Mouse (Mus musculus) liver, embryonic 16.5 days (tissue): Measurements from ENCODE around the gene Impad1. TPM values are rescaled to one million over a fixed set of nuclear protein-coding genes. Genes with fewer than 3 reads are reported as not detected.

Experiments
- ATAC-seq: fragments of 200-750 bp; cut with Nextera tagmentation; 2 replicates; pipeline ENCODE4 v1.8.0; 2017; ENCODE audit warnings: low read depth, mild to moderate bottlenecking, moderate number of reproducible peaks, moderate library complexity
- H3K27ac ChIP-seq: fragments of 300-500 bp; sonication (generic); 2 replicates; pipeline ENCODE4 v1.5.1; 2014; ENCODE audit warnings: mild to moderate bottlenecking, low read length
- H3K27me3 ChIP-seq: fragments of 300-500 bp; sonication (generic); 2 replicates; pipeline ENCODE4 v1.6.1; 2014; ENCODE audit warnings: low read depth, low read length, mixed read lengths; ENCODE audit not compliant: control insufficient read depth, insufficient read depth
- H3K36me3 ChIP-seq: fragments of 300-500 bp; sonication (generic); 2 replicates; pipeline ENCODE4 v1.6.1; 2014; ENCODE audit warnings: mild to moderate bottlenecking; ENCODE audit not compliant: control insufficient read depth, insufficient read depth
- H3K4me1 ChIP-seq: fragments of 300-500 bp; sonication (generic); 2 replicates; pipeline ENCODE4 v1.6.1; 2014; ENCODE audit warnings: low read depth, low read length, mixed read lengths; ENCODE audit not compliant: control insufficient read depth
- H3K4me2 ChIP-seq: fragments of 300-500 bp; sonication (generic); 2 replicates; pipeline ENCODE4 v1.6.1; 2014; ENCODE audit warnings: low read depth, low read length, mixed read lengths
- H3K4me3 ChIP-seq: fragments of 300-500 bp; sonication (generic); 2 replicates; pipeline ENCODE4 v1.5.1; 2014; ENCODE audit warnings: low read depth, mild to moderate bottlenecking, low read length
- H3K9ac ChIP-seq: fragments of 300-500 bp; sonication (generic); 2 replicates; pipeline ENCODE4 v1.6.1; 2014; ENCODE audit warnings: low read depth, low read length
- H3K9me3 ChIP-seq: fragments of 300-500 bp; sonication (generic); replicated peaks from 2 replicates; pipeline ENCODE4 v1.6.1; 2016; ENCODE audit warnings: low read length; ENCODE audit not compliant: control insufficient read depth
- WGBS: fragments of 180-500 bp; shearing (Covaris S2); extraction: QIAGEN DNeasy Blood & Tissue Kit; methylation state at CpG from one replicate; pipeline ENCODE4 v1.1.7; 2014; ENCODE audit not compliant: insufficient replicate concordance; 5-methylcytosine and 5-hydroxymethylcytosine counted together
- polyA plus RNA-seq: library from polyadenylated mRNA; unstranded; fragments of >200 nt; fragmentation: Nextera tagmentation; extraction: Ambion mirVana; gene quantifications from 2 replicates; pipeline ENCODE4 v1.2.1, GENCODE M21; 2015

Gene Impad1
- polyA plus RNA-seq, 1 experiment from 2014 or later = 5.6 TPM

DNA sequence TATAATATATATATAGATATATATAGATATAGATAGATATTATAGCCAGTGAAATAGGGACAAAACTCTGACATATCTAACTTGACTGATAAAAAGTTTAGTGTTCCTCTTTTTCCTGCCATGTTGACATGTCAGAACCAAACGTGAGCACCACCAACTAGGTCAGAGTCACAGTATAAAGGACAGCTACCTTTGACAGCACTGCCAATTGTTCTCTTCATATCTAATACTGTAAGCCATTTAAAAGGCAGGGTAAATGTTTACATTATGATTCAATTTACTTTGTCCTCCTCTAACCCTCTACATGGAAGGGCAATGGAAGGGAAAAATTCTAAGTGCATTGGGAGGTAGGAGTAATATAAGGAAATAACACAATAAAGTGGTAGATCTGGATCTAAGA, 8.8 kb downstream of the Impad1 start:
- 17% methylated on average over 1 of the region's 1 CpGs for WGBS
- H3K4me1 ChIP-seq = peaks cover 17% of the 10 kb centered on the region
- H3K27ac ChIP-seq = no peak overlapping the region; the same call in 1 of the 2 replicates
- no peaks in the 10 kb centered on the region for H3K27me3 ChIP-seq
- H3K4me2 ChIP-seq = no peak overlapping the region
- no peak overlapping the region for H3K9ac ChIP-seq
- no peaks in the 10 kb centered on the region for H3K9me3 ChIP-seq
- H3K4me3 ChIP-seq = no peak overlapping the region
- H3K36me3 ChIP-seq = peaks cover 3% of the 10 kb centered on the region; the same call in 1 of the 2 replicates
- ATAC-seq = no peak

DNA sequence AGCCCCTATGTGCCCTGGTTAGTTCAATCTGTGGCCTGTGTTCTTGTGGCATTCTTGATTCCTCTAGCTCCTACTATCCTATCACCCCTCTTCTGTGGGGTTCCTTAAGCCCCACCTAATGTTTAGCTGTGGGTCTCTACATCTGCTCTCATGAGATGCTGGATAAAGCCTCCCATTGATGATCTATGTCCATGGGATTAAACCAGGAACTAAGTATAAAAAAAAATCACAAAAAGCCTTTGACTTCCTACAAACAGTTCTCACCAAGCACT, 9.5 kb downstream of the Impad1 start:
- peak overlapping the region; percentile 55 for H3K4me2 ChIP-seq

DNA sequence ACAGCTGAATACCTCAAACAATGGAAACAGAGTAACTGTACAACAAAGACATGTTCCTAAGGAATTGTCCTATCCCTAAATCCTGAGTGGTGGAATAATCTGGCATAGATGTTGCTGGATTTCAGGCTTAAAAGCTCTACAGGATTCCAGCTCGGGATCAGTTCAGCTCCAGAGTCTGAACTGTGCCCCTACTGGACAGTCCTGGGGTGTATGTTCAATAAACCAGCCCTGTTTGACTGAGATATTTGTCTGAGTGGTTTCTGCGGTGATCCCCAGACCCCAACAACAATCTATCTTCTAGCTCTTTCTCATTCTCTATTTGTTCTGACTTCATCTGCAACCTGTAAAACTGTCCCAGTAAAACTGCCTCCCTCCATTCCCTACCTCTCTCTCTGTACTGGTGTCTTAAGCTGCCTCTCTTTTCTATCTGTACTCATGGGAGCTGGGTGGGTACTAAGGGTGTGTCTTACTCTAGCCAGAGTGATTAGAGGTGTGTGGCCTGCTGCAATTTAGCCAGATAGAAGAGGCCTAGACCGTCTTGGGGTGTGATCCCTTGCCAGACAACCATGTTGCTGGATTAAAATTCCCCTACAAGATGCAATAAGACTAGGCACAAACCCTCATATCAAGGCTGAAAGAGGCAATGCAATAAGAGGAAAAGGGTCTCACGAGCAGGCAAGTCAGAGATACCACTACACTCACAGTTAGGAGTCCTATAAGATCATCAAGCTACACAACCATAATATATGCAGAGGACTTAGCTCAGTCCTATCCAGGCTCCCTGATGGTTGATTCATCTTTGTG, 10.1 kb downstream of the Impad1 start:
- Histone ChIP-seq H3K9ac (peak overlapping the region; percentile 29), H3K4me1 (peaks cover 17% of the 10 kb centered on the region), H3K36me3 (peaks cover 3% of the 10 kb centered on the region; the same call in 1 of the 2 replicates), H3K4me3 (peak overlapping the region; percentile 11; the same call in 1 of the 2 replicates), H3K9me3 (no peaks in the 10 kb centered on the region), H3K27ac (peak overlapping the region; percentile 78), H3K27me3 (no peaks in the 10 kb centered on the region), H3K4me2 (peak overlapping the region; percentile 55)
- 52% methylated on average over 4 of the region's 4 CpGs for WGBS
- peak; percentile 100 for ATAC-seq

More for the DNA sequence above, 9.5 kb downstream of the Impad1 start:
- H3K4me3 ChIP-seq = no peak overlapping the region; the same call in 1 of the 2 replicates
- no peaks in the 10 kb centered on the region for H3K9me3 ChIP-seq
- H3K36me3 ChIP-seq = peaks cover 3% of the 10 kb centered on the region; the same call in 1 of the 2 replicates
- H3K27ac ChIP-seq = peak overlapping the region; percentile 78
- H3K9ac ChIP-seq = peak overlapping the region; percentile 1; the same call in 1 of the 2 replicates
- peak; percentile 22 for ATAC-seq
- no peaks in the 10 kb centered on the region for H3K27me3 ChIP-seq
- H3K4me1 ChIP-seq = peaks cover 17% of the 10 kb centered on the region

DNA sequence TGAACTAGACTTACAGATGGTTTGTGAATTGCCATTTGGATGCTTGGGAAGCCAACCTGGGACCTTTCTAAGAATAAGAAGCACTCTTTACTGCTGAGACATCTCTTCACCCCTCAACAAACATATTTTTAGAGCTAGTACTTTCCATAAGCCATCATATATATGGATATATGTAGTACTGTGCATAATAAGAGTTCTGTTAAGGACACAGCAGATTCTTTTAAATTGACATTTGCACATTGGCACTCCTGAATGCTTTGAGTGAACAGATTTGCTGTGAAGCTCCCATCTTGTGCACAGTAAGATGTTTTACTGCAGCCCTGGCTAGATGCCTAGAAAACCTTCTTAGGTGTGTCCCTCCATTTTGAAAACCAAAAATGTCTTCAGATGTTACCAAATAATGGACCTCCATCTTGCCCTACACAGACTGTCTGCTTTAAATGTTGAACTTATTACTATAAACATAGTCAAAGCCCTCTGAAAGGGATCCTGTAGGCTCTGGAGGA, 13.8 kb downstream of the Impad1 start:
- peaks cover 17% of the 10 kb centered on the region for H3K4me1 ChIP-seq
- H3K4me3 ChIP-seq = no peak overlapping the region
- H3K27me3 ChIP-seq = no peaks in the 10 kb centered on the region
- no peak overlapping the region for H3K27ac ChIP-seq
- H3K9me3 ChIP-seq = no peaks in the 10 kb centered on the region
- no peak overlapping the region for H3K4me2 ChIP-seq
- H3K9ac ChIP-seq = no peak overlapping the region
- H3K36me3 ChIP-seq = peaks cover 5% of the 10 kb centered on the region
- ATAC-seq = no peak

- Histone ChIP-seq H3K4me1 (no peaks in the 10 kb centered on the region), H3K36me3 (peaks cover 9% of the 10 kb centered on the region), H3K9ac (no peak overlapping the region), H3K27me3 (no peaks in the 10 kb centered on the region), H3K4me3 (no peak overlapping the region), H3K4me2 (no peak overlapping the region), H3K27ac (no peak overlapping the region), H3K9me3 (no peaks in the 10 kb centered on the region)
- 60% methylated on average over 2 of the region's 2 CpGs for WGBS
- no peak for ATAC-seq
Observed at GRCm38 (mm10) chr4:4771523-4772114, 21.5 kb downstream of the Impad1 start.

- no peaks in the 10 kb centered on the region for H3K4me1 ChIP-seq
- H3K9me3 ChIP-seq = no peaks in the 10 kb centered on the region
- H3K27ac ChIP-seq = no peak overlapping the region
- no peaks in the 10 kb centered on the region for H3K27me3 ChIP-seq
- WGBS = 79% methylated on average over 5 of the region's 5 CpGs
- no peak overlapping the region for H3K4me2 ChIP-seq
- H3K4me3 ChIP-seq = no peak overlapping the region
- no peak overlapping the region for H3K9ac ChIP-seq
- no peak for ATAC-seq
- peaks cover 5% of the 10 kb centered on the region for H3K36me3 ChIP-seq
Observed at GRCm38 (mm10) chr4:4765806-4766205, 27.3 kb downstream of the Impad1 start.

GRCm38 (mm10) chr4:4758376-4758775, 34.8 kb downstream of the Impad1 start:
- Histone ChIP-seq H3K4me1 (no peaks in the 10 kb centered on the region), H3K27ac (no peak overlapping the region), H3K4me3 (no peak overlapping the region), H3K4me2 (no peak overlapping the region), H3K9ac (no peak overlapping the region), H3K36me3 (no peaks in the 10 kb centered on the region), H3K9me3 (no peaks in the 10 kb centered on the region), H3K27me3 (no peaks in the 10 kb centered on the region)
- 77% methylated on average over 4 of the region's 4 CpGs for WGBS
- ATAC-seq = no peak

GRCm38 (mm10) chr4:4729427-4729826, 63.7 kb downstream of the Impad1 start:
- Histone ChIP-seq H3K36me3 (no peaks in the 10 kb centered on the region), H3K4me2 (no peak overlapping the region), H3K9me3 (no peaks in the 10 kb centered on the region), H3K27ac (no peak overlapping the region), H3K27me3 (no peaks in the 10 kb centered on the region), H3K4me1 (no peaks in the 10 kb centered on the region), H3K9ac (no peak overlapping the region), H3K4me3 (no peak overlapping the region)
- no peak for ATAC-seq
- WGBS = 36% methylated on average over 3 of the region's 3 CpGs

DNA sequence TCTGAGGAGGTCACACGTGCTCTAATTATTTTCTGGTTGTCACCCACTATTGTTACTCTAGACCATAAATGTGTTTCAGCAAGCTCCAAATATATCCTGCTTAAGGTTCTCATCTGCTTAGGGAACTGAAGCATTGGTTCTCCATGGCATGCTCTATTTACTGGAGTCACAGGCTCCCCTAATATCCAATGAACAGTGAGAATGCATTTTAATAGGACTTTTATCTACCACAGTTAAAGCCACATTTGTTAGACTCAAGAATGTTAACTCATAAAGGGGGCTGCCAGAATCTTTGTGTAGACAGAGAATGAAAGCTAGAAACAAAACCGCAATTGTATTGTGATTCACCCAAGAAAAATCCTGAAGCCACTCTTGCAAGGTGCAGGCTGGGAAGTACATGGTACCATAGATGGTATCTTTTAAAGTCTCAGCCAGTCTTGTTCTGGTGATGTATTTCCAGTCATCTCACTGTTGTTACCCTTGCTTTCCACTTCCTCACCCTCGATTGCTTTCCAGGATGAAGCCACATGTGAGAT, 66.8 kb downstream of the Impad1 start:
- no peak for ATAC-seq
- WGBS = 47% methylated on average over 3 of the region's 3 CpGs
- Histone ChIP-seq H3K9ac (no peak overlapping the region), H3K36me3 (no peaks in the 10 kb centered on the region), H3K4me1 (no peaks in the 10 kb centered on the region), H3K4me2 (no peak overlapping the region), H3K4me3 (no peak overlapping the region), H3K9me3 (no peaks in the 10 kb centered on the region), H3K27ac (no peak overlapping the region), H3K27me3 (no peaks in the 10 kb centered on the region)
